Mouse (Mus musculus) left cerebral cortex, postnatal 36 days (tissue): Measurements from ENCODE around the gene Spef2. TPM values are rescaled to one million over a fixed set of nuclear protein-coding genes. Genes with fewer than 3 reads are reported as not detected.
"Not testable (repeated sequence)": the region's sequence is repeated elsewhere in the genome, so short reads cannot be mapped to it uniquely, and the experiment has no call there.

Source experiments
- DNase-seq, 2 experiments: peaks; one replicate each; pipeline ENCODE4 v3.0.0; 2021 to 2022; ENCODE audit warnings: low spot score in 2 of 2, mixed read lengths in 1 of 2
- intact Hi-C: fragments of 180-260 bp; cut with DNase I; formaldehyde crosslinking; loops from one replicate; pipeline ENCODE4 v1.15.1; 2025
- total RNA-seq, 2 experiments: library from RNA; stranded (reverse); gene quantifications; 2 replicates each; pipeline ENCODE4 v1.2.3; 2021

Gene Spef2
- total RNA-seq, result under 1 TPM; 0.77 to 0.96 TPM

DNA sequence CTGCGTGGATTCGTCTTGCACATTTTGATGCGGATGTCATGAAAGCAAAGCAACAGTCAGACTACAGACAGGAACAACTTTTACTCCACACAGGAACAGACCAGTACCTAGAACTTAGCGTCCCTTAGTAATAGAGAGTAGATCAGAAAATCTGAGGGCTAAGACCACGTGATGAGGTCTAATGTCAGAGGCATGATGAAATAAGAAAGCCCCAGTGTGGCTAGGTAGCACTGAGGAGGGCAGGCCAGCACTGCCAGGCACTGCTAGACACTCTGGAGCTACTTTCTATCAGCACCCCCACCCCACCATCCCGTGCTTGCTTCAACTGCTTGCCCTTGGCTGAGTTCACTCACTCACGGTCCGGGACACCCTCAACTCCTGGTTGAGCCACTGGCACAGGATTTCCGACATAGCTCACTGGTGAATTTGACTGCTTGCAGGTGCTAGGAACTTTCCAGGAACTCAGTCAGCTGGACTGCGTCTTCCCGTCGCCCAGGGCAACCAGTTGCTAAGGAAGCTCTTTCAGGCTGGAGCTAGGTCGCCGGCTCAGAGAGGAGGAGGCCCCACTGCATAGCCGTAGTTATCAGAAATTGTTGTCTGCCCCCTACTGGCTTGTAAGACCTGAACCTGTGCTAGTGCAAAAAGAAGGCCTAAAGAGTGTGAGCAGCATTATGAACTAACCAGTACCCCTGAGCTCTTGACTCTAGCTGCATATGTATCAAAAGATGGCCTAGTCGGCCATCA lies at the start of gene Spef2:
Gene Spef2, minus strand, starts transcription at position 510 of the 744 bp plus-strand sequence.
- DNase-seq, result peak; percentile 23 to 41
- intact Hi-C loops, result loop anchor here (5.0 kb wide), 1 partner anchor 296 kb away; no protein-coding TSS in a partner anchor

DNA sequence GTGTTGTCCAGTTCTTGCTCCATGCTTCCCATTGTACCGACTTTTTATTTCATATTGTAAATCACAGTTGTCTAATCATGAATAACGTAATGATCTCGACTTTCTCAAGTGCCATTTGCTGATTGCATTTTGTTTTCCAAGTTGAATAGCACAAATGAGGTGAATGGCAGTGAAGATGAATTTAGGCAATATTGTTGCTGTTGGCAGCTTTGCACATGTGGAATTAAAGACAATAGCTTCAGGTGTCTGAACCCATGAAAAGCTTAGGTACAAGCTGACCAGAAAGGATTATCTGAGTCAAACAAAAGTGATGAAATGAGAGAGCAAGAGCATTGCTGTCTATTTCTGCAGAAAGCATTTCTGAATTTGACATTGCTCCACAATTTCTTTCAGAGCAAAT lies 45.5 kb upstream of the Spef2 start:
- intact Hi-C loops, result no loop called here
- DNase-seq, result no peak

GRCm38 (mm10) chr15:9788245-9789030 lies 39.8 kb upstream of the Spef2 start:
- DNase-seq, result no peak
- intact Hi-C loops, result no loop called here

DNA sequence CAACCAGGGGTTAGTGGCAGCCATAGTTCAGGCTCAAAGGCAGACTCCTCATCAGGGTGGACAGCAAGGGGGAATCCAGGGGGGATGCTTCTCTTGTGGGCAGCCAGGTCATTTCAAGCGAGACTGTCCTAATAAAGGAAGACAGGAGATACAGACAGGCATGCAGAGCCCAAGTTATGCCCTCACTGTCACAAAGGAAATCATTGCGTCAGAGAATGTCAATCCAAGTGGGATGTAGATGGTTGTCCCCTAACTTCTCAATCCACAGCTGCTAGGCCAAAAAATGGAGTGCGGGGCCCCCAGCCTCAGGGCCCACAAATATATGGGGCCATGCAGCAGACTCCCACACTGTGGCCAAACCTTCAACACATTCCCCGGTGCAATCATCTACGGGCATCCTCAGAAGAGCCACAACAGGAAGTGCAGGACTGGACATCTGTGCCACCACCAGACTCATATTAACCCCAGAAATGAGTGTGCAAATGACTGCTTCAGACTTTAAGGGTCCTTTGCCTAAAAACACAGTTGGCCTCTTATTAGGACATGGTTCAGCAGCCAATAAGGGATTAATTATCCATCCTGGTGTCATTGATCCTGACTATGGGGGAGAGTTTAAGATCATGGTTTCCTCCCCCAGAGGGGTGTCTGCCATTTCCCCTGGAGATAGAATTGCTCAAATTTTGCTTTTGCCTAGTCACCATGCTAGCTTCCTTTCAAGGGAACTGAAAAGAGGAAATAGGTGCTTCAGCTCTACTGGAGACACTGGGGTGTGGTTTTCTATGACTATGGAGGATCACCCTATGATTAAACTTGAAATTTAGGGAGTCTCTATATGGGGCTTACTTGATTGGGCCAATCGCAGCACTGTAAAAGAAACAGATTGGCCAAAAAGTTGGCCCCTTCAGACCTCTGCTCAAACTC lies 25.8 kb upstream of the Spef2 start:
- DNase-seq, intact Hi-C loops: not testable (repeated sequence)

GRCm38 (mm10) chr15:9768184-9768918 lies 19.7 kb upstream of the Spef2 start:
- intact Hi-C loops, result no loop called here
- DNase-seq, result no peak

DNA sequence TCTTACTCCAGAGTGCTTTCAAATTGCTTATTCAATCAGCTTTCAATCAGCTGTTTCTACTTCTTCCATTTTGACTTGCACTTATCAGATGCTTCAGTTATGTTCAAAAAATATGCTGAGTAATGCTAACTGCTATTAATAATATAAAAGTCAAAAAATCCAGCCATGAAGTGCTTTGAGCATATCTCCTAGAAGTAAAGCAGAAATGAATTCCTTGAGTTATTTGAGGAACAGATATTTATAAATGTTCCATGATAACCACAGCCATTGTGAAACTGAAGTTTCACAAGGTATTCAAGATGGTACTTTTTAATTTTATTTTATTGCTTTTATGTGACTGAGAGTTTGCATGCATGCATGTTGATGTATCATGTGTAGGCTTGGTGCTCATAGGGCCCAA lies 18.4 kb upstream of the Spef2 start:
- intact Hi-C loops, result no loop called here
- DNase-seq, result no peak

DNA sequence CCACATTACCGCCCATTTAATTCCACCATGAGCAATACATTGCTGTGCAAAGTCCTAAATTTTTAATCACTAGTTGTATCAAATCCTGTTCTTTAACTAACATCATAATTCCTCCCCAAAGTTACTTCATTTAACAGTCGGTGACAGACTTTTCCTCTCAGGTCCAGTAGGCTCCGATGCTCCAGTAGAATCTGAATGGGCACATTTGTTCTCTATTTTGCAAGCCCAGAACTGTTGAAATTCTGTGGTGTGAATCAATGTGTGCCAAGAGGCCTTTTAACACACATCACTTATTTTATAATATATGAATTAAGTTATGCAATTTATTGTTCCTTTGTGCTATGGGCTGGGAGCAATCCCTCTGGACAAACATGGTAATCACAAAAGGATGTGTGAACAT lies 2.3 kb upstream of the Spef2 start:
- no peak for DNase-seq
- intact Hi-C loops, result no loop called here

GRCm38 (mm10) chr15:9747410-9748104 lies 1.1 kb downstream of the Spef2 start:
- intact Hi-C loops, result loop anchor here (5.0 kb wide), 1 partner anchor 295 kb away; no protein-coding TSS in a partner anchor
- no peak for DNase-seq

DNA sequence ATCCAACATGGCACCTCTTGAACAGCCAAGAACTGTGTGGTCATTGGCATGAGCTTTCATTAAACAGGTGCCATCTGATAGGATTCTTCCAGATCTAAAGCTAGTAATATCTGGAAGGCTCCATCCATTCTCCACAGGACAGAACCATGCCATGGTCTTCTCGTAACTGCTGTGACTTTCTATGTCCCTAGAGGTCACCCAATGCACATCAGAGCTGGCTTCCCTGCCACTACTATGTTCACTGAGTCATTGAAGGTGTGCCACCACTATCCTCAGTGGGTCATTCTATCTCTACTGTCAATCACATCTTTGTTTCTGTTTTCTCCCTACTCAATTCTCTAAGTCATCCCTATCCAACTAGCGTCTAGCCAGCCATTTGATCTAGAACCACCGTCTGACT lies 6.5 kb downstream of the Spef2 start:
- no peak for DNase-seq
- intact Hi-C loops, result no loop called here

- DNase-seq, result no peak
- intact Hi-C loops, result no loop called here
Observed at GRCm38 (mm10) chr15:9714574-9715458, 33.9 kb downstream of the Spef2 start.

- intact Hi-C loops, result no loop called here
- DNase-seq, result no peak
Observed at GRCm38 (mm10) chr15:9713707-9714106, 35.0 kb downstream of the Spef2 start.

DNA sequence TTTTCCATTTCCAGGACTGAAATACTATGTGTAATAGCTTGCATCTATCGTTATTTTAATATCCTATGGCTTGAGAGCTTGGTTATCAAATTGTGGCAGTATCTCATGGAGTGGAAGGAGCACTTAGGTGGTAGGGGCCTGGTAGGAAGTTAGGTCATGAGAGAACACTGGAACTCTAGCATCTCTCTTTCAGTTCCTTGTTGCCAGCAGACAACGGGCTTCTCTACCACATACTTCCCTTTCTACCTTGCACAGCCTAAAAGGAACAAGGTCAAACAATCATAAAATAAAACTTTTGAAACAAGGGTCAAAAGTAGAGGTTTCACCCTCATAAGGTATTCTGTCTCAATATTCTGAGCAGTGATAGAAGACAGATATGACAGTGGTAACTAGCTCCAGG lies 38.3 kb downstream of the Spef2 start:
- no peak for DNase-seq
- intact Hi-C loops, result no loop called here

GRCm38 (mm10) chr15:9705830-9706450 lies 42.7 kb downstream of the Spef2 start:
- no peak for DNase-seq
- intact Hi-C loops, result no loop called here

GRCm38 (mm10) chr15:9701845-9702244 lies 46.8 kb downstream of the Spef2 start:
- intact Hi-C loops, result no loop called here
- no peak for DNase-seq

DNA sequence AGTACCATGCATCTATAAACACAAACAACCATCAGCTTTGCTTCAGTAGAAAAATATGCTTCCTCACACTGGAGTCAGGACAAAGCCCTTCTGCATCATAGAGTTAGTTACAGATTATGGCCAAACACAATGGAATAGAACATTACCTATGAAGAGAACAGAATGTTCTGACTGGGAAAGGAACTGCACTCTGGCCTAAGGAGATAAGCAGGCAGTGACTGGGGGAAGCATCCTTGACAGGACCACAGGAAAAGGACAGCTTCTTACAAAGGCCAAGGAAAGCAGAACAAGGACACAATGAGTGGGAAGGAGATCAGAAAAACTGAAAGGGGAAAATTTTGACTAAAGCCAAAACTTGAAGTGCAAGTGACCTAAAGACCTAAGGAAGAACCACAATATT lies 56.9 kb downstream of the Spef2 start:
- intact Hi-C loops, result no loop called here
- DNase-seq, result no peak

- DNase-seq, result no peak
- intact Hi-C loops, result no loop called here
Observed at GRCm38 (mm10) chr15:9690845-9691244, 57.8 kb downstream of the Spef2 start.

GRCm38 (mm10) chr15:9690436-9690835 lies 58.2 kb downstream of the Spef2 start:
- no peak for DNase-seq
- intact Hi-C loops, result no loop called here
